Mouse (Mus musculus): ENCODE results near the gene Ndufb5.
"Not testable (repeated sequence)": the region's sequence is repeated elsewhere in the genome, so short reads cannot be mapped to it uniquely, and the experiment has no call there.

Ndufb5 gene

GRCm38 (mm10) chr3:32736244-32737171, at the start of gene Ndufb5:
TSS of gene Ndufb5 (plus strand) at chr3:32736990.
- DNase-seq: peak; percentile 98 to 99

GRCm38 (mm10) chr3:32687156-32687555, 49.6 kb upstream of the Ndufb5 start:
- no peak for DNase-seq

GRCm38 (mm10) chr3:32689567-32689999, 47.2 kb upstream of the Ndufb5 start:
- no peak for DNase-seq

GRCm38 (mm10) chr3:32690008-32690407, 46.8 kb upstream of the Ndufb5 start:
- no peak for DNase-seq

- no peak for DNase-seq
These were observed 45.9 kb upstream of the Ndufb5 start for GRCm38 (mm10) chr3:32690901-32691300.

GRCm38 (mm10) chr3:32691841-32692240, 44.9 kb upstream of the Ndufb5 start:
- no peak for DNase-seq

GRCm38 (mm10) chr3:32694211-32694610, 42.6 kb upstream of the Ndufb5 start:
- no peak for DNase-seq

- no peak for DNase-seq
These were observed 41.8 kb upstream of the Ndufb5 start for GRCm38 (mm10) chr3:32694737-32695582.

- no peak for DNase-seq
These were observed 41.2 kb upstream of the Ndufb5 start for GRCm38 (mm10) chr3:32695583-32695980.

GRCm38 (mm10) chr3:32698228-32698863, 38.4 kb upstream of the Ndufb5 start:
- DNase-seq: peak; percentile 88 to 96

- not testable (repeated sequence) for DNase-seq
These were observed 32.8 kb upstream of the Ndufb5 start for GRCm38 (mm10) chr3:32704021-32704420.

GRCm38 (mm10) chr3:32704632-32705031, 32.2 kb upstream of the Ndufb5 start:
- DNase-seq: not testable (repeated sequence)

- DNase-seq: not testable (repeated sequence)
These were observed 31.0 kb upstream of the Ndufb5 start, which contains the start of gene Actl6a for GRCm38 (mm10) chr3:32705647-32706348. TSS of gene Actl6a (plus strand) at chr3:32706298.

- DNase-seq: no peak
These were observed 28.8 kb upstream of the Ndufb5 start for GRCm38 (mm10) chr3:32708052-32708367.

- DNase-seq: peak; percentile 99
These were observed 28.2 kb upstream of the Ndufb5 start for GRCm38 (mm10) chr3:32708368-32709231.

- DNase-seq: no peak
These were observed 27.4 kb upstream of the Ndufb5 start for GRCm38 (mm10) chr3:32709388-32709787.

- no peak for DNase-seq
These were observed 23.1 kb upstream of the Ndufb5 start for GRCm38 (mm10) chr3:32713711-32714110.

GRCm38 (mm10) chr3:32717403-32717802, 19.4 kb upstream of the Ndufb5 start:
- DNase-seq: not testable (repeated sequence)

- DNase-seq: no peak
These were observed 18.5 kb upstream of the Ndufb5 start for GRCm38 (mm10) chr3:32718271-32718670.

GRCm38 (mm10) chr3:32724191-32724590, 12.6 kb upstream of the Ndufb5 start:
- no peak for DNase-seq

- DNase-seq: no peak
These were observed 10.8 kb upstream of the Ndufb5 start for GRCm38 (mm10) chr3:32725951-32726350.
